Mouse (Mus musculus): ENCODE data around the gene Tmem135.
A peak's percentile ranks its signal among the peaks of the same experiment; 100 is the strongest.

Tmem135 gene

DNA sequence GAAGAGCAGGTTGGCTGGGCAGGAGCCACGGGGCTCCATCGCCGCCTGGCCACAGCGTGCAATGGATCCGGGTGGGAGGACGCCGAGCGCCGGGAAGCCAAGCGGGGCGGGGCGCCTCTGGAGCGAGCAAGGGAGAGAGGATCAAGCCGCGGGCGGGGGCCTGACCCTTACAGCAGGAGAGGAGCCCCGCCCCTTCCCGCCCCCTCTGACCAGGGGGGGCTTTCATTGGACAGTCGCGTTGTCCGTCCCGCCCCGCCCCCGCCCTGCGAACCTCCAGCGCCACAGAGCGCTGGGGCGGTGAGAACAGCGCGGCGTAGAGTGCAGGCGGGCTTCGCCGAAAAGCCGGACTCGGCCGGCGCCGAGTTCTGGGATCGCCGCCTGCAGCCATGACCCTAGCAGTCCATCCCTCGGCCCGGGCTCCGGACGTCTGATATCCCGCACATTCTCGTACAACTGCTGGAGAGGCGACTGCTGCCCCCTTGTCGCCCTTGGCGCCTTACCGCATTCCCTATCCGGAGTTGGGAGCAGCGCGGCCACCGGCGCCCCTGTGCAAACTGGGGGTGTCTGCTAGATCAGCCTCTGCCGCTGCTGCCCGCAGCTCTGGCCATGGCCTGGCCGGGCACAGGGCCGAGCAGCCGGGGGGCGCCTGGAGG is at the start of gene Tmem135, which contains the start of gene Fzd4:
Gene Tmem135, minus strand, starts transcription at position 142 of the 653 bp plus-strand sequence.
Gene Fzd4, plus strand, starts transcription at position 275 of the 653 bp plus-strand sequence.
- DNase-seq (ENCODE audit: low spot score in 2 of 2) = peak; percentile 88 to 94

DNA sequence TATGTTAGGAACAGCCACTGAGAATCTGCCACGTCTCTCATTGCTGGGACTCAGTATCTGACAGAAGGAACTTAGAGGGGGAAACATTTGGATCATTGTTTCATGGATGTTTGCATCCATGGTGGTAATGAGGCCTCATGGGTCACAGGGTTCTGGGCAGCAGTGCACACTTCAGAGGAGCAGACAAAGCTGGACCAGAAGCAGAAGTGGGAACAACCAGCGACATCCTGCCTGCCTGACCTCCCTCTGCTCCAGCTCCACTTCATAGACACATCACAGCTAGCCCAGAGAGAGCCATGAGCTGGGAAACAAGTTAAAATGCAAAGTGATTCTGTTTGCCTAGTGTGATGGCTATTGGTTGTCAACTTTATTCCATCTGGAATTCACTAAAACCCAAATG is 46.3 kb upstream of the Tmem135 start:
- DNase-seq (ENCODE audit: low spot score in 2 of 2) = no peak

DNA sequence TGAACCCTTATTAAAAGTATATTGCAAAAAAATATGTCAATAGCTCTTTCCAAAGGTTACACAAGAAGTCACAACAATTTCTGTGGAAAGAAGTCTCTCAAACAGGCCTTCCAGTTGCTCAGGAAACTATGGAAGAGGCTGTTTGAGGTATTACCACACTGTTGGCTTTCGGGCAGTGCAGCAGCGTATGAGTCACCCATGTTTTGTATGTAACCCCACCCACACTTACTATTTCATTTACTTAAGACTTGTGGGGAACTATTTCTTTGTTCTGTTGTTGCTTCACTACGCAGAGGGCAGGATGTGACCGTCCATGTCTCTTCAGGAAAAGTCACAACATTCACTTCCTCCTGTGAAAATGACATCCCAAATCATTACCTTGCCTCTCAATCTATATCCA is 41.1 kb upstream of the Tmem135 start:
- peak in 1 of 2 experiments; percentile 15 for DNase-seq (ENCODE audit: low spot score in 2 of 2)

GRCm38 (mm10) chr7:89442242-89442641 is 38.2 kb upstream of the Tmem135 start:
- DNase-seq (ENCODE audit: low spot score in 2 of 2) = no peak

GRCm38 (mm10) chr7:89441291-89441690 is 37.3 kb upstream of the Tmem135 start:
- no peak for DNase-seq (ENCODE audit: low spot score in 2 of 2)

DNA sequence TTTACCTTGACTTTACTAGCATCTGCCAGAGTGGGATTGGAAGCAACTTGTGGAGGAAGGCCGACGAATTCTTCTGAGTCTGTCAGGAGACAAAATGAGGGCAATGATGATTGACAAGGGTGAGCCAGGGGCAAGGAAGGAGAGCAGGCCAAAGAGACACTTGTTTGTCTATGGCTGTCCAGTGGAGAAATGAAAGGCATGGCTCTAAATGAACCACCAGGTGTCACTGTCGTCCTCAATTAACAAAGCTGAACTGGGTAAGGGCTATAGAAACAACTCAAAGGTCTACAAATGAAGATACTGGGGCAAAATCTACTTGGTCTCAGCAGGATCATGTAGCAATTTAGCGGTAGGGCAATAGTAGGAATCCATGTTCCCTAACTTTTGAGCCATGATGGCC is 33.6 kb upstream of the Tmem135 start:
- peak; percentile 46 to 53 for DNase-seq (ENCODE audit: low spot score in 2 of 2)

- DNase-seq (ENCODE audit: low spot score in 2 of 2) = no peak
Observed at GRCm38 (mm10) chr7:89436404-89436803, 32.4 kb upstream of the Tmem135 start.

- DNase-seq (ENCODE audit: low spot score in 2 of 2) = no peak
Observed at GRCm38 (mm10) chr7:89433893-89434616, 30.0 kb upstream of the Tmem135 start.

GRCm38 (mm10) chr7:89433193-89433892 is 29.3 kb upstream of the Tmem135 start:
- DNase-seq (ENCODE audit: low spot score in 2 of 2) = no peak

DNA sequence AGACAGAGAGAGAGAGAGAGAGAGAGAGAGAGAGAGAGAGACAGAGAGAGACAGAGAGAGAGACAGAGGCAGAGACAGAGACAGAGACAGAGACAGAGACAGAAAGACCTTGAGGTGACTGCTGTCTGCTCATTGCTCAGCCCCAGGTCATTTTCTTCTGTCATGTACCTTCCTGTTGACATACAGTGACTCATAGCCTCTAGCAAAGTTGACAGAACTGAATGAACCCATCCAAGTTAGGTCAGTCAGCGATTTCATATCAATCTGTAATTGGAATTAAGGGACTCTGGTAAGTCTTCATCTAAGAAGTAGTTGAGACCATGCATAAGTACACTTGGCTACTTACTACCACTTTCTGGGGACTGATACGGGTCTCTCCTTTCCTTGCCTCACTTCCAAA is 27.2 kb upstream of the Tmem135 start:
- no peak for DNase-seq (ENCODE audit: low spot score in 2 of 2)

- DNase-seq (ENCODE audit: low spot score in 2 of 2) = no peak
Observed at GRCm38 (mm10) chr7:89429326-89429725, 25.3 kb upstream of the Tmem135 start.

GRCm38 (mm10) chr7:89428804-89429203 is 24.8 kb upstream of the Tmem135 start:
- no peak for DNase-seq (ENCODE audit: low spot score in 2 of 2)

GRCm38 (mm10) chr7:89427101-89427500 is 23.1 kb upstream of the Tmem135 start:
- no peak for DNase-seq (ENCODE audit: low spot score in 2 of 2)

DNA sequence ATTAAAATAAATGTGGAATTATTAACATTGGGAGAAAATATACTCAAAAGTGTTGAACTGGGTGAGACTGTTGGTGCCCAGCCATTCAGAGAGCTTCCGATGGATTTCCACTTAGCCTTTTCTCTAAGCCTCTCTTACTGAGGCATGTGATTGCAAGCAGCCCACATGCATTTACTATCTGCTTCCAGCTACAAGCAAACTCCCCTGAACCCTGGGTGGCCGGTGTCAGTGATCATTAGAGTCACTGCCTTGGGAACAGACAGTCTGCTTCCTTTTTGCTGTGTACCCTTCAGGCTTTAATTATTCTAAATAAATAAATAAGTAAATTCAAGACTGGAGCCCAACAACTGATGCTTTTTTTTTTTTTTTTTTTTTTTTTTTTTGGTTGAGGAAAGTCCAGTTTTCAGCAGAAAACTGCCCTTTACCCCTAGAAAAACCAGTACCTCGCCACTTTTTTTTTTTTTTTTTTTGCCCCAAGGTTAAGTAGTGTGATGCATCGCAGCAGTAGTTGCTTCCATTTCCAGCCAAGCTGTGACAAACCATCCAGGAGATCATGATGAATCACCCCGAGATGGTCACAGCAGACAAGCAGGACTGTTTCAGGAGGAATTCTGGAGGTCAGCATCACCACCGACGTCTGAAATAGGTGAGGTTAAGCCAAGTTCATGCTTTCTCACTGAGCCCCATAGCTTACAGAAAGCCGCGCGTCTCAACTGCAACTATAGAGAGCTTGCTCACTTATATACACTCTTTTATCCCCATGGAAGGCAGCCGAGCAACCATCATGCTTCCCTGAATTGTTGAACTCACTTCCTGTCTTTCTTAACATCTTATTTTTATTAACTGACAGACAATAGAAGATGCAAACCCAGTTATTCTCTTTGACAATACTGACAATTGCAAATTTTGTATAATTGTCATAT is 22.0 kb upstream of the Tmem135 start:
- no peak for DNase-seq (ENCODE audit: low spot score in 2 of 2)

DNA sequence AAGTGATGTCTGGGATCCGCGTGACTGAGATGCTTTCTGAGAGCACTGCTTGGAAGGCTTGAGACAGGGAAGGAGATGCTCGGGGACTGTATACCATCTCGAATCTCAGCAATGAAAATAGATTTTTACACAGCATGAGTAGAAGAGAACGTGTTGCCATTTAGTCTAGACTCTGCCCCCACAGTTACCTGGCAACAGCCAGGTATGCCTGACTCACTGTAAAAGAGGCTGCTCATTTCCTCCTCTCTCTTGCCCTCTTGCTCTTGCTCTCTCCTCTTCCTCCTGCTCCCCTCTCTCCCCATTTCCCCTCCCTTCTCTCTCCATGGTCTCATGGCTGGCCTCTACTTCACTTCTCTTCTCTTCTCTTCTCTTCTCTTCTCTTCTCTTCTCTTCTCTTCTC is 20.6 kb upstream of the Tmem135 start:
- DNase-seq (ENCODE audit: low spot score in 2 of 2) = no peak

GRCm38 (mm10) chr7:89423688-89424255 is 19.8 kb upstream of the Tmem135 start:
- DNase-seq (ENCODE audit: low spot score in 2 of 2) = no peak

GRCm38 (mm10) chr7:89423194-89423593 is 19.2 kb upstream of the Tmem135 start:
- DNase-seq (ENCODE audit: low spot score in 2 of 2) = no peak

DNA sequence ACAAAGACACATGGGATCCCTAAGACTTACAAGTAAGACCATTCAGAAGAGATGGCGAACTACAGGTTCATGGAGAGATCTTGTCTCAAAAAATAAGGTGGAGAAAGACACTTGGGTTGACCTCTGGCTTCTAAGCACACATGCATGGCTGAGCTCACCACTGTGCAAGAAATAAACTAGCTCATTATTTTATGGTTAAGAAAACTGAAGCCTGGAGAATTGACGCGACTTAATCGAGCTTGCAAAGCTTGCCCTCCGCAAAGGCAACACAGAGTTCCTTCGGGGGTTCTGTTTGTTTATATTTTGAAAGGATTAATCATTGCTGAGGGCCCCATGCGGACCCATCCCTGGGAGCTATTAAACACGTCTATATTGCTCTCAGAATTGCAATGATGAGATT is 18.6 kb upstream of the Tmem135 start:
- DNase-seq (ENCODE audit: low spot score in 2 of 2) = no peak

DNA sequence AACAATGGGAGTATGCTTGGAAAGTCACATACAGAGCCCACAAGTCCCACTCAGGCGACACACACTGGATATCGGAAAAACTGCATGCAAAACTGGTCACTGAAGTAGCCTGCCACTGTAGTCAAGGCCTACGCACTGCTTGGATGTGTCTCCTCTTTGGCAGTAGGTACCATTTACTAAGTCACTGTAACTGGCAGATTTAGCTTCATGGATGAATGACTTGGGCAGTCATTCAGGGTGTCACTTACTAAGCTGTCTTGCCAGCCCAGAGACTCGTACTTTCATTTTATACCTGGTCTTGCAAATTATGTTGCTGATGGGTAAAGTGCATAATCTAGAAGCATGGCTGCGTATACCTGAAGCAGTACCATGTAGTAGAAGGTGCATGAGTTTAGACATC is 17.3 kb upstream of the Tmem135 start:
- DNase-seq (ENCODE audit: low spot score in 2 of 2) = no peak

DNA sequence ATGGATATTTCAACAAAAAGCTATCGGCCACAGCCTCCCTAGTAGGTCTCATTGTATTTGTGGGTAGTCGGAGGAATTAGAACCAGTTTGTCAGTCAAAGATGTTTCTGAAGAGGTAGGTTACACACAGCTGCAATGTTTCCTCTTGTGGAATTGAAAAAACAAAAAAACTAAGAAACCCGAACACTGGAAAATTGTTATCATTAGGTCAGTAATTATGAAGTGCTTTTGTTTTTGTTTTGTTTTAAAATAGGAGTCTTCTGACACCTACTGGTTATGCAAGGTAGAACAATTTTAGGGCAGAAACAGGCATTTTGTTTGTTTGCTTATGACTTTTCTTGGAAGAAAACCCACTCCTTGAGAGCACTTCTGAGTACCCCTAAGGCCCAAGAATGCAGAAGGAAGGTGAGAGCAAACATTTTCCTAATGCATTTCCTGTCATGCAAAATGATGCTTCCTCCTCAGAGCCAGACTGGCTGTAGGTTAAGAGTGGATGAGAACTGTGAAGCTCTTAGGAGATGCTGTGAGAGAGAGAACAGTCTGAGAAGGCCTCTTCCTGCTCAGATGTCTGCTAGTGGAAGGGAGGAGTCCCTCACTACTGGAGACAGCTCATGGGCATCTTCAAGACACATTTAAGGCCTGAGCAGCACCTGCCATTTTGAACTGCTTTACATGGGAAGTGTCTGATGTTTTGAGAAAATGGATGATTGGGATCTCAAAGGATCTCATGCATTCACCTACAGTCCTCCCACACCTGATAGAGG is 15.1 kb upstream of the Tmem135 start:
- no peak for DNase-seq (ENCODE audit: low spot score in 2 of 2)
